Mouse (Mus musculus): ENCODE data around the gene 1700019A02Rik.

1700019A02Rik gene

GRCm38 (mm10) chr1:53187536-53187935 lies at the start of gene 1700019A02Rik:
TSS of gene 1700019A02Rik (minus strand) at chr1:53187636.
- no peak for DNase-seq (ENCODE audit: low spot score in 2 of 2)

GRCm38 (mm10) chr1:53226063-53226462 lies 38.6 kb upstream of the 1700019A02Rik start:
- no peak for DNase-seq (ENCODE audit: low spot score in 2 of 2)

- DNase-seq (ENCODE audit: low spot score in 2 of 2): no peak
Measured at GRCm38 (mm10) chr1:53225616-53226015, 38.2 kb upstream of the 1700019A02Rik start.

GRCm38 (mm10) chr1:53224775-53225174 lies 37.3 kb upstream of the 1700019A02Rik start:
- no peak for DNase-seq (ENCODE audit: low spot score in 2 of 2)

GRCm38 (mm10) chr1:53210136-53210535 lies 22.7 kb upstream of the 1700019A02Rik start:
- no peak for DNase-seq (ENCODE audit: low spot score in 2 of 2)

- DNase-seq (ENCODE audit: low spot score in 2 of 2): no peak
Measured at GRCm38 (mm10) chr1:53203902-53204301, 16.5 kb upstream of the 1700019A02Rik start.

- no peak for DNase-seq (ENCODE audit: low spot score in 2 of 2)
Measured at GRCm38 (mm10) chr1:53201630-53202199, 14.3 kb upstream of the 1700019A02Rik start.

GRCm38 (mm10) chr1:53194536-53194935 lies 7.1 kb upstream of the 1700019A02Rik start:
- DNase-seq (ENCODE audit: low spot score in 2 of 2): no peak

- no peak for DNase-seq (ENCODE audit: low spot score in 2 of 2)
Measured at GRCm38 (mm10) chr1:53191234-53191633, 3.8 kb upstream of the 1700019A02Rik start.

- DNase-seq (ENCODE audit: low spot score in 2 of 2): no peak
Measured at GRCm38 (mm10) chr1:53189620-53190019, 2.2 kb upstream of the 1700019A02Rik start.

- no peak for DNase-seq (ENCODE audit: low spot score in 2 of 2)
Measured at GRCm38 (mm10) chr1:53186301-53186700, 1.1 kb downstream of the 1700019A02Rik start.

GRCm38 (mm10) chr1:53157715-53158114 lies 29.7 kb downstream of the 1700019A02Rik start:
- no peak for DNase-seq (ENCODE audit: low spot score in 2 of 2)

GRCm38 (mm10) chr1:53123066-53123465 lies 64.4 kb downstream of the 1700019A02Rik start:
- DNase-seq (ENCODE audit: low spot score in 2 of 2): no peak

GRCm38 (mm10) chr1:53110561-53110960 lies 76.9 kb downstream of the 1700019A02Rik start:
- DNase-seq (ENCODE audit: low spot score in 2 of 2): no peak

Measured in spleen, postnatal 4 days (tissue).